Mouse (Mus musculus): ENCODE data around the gene Tlr3. TPM values are rescaled to one million over a fixed set of nuclear protein-coding genes. Genes with fewer than 3 reads are reported as not detected.

The Tlr3 gene
- 0.58 and 1.8 TPM in 2 replicates for polyA plus RNA-seq (2014; fragmentation: Nextera tagmentation; extraction: Ambion mirVana)

GRCm38 (mm10) chr8:45410882-45411281 lies at the start of gene Tlr3:
Gene Tlr3, minus strand, starts transcription at chr8:45411080.
- Histone ChIP-seq H3K4me3 (ENCODE audit: low read depth, low read length) (peak within 1 kb of the TSS; percentile 19), H3K27ac (ENCODE audit: low read depth, low read length) (no peak within 1 kb of the TSS), H3K27me3 (ENCODE audit: control insufficient read depth, insufficient read depth, low read length) (no peaks in the 10 kb centered on the region), H3K36me3 (ENCODE audit: control insufficient read depth, insufficient read depth, low read length) (no peaks in the 10 kb centered on the region), H3K4me2 (ENCODE audit: low read depth) (peak within 1 kb of the TSS; percentile 44), H3K9me3 (ENCODE audit: control insufficient read depth, low read length) (no peaks in the 10 kb centered on the region), H3K9ac (ENCODE audit: low read length) (peak within 1 kb of the TSS; percentile 27), H3K4me1 (ENCODE audit: control insufficient read depth, insufficient read depth, low read length) (no peaks in the 10 kb centered on the region)
- WGBS, result 75% methylated on average over 2 of the region's 2 CpGs
- DNase-seq (ENCODE audit: low spot score) (no peak), ATAC-seq (ENCODE audit: insufficient read depth, low FRiP score, low TSS enrichment) (no peak)

GRCm38 (mm10) chr8:45457874-45458273 lies 47.0 kb upstream of the Tlr3 start:
- H3K36me3 ChIP-seq (ENCODE audit: control insufficient read depth, insufficient read depth, low read length), result no peaks in the 10 kb centered on the region
- no peak overlapping the region for H3K4me3 ChIP-seq (ENCODE audit: low read depth, low read length)
- no peak overlapping the region for H3K4me2 ChIP-seq (ENCODE audit: low read depth)
- ATAC-seq (ENCODE audit: insufficient read depth, low FRiP score, low TSS enrichment) (no peak), DNase-seq (ENCODE audit: low spot score) (no peak)
- H3K9ac ChIP-seq (ENCODE audit: low read length), result no peak overlapping the region
- no peaks in the 10 kb centered on the region for H3K9me3 ChIP-seq (ENCODE audit: control insufficient read depth, low read length)
- H3K27me3 ChIP-seq (ENCODE audit: control insufficient read depth, insufficient read depth, low read length), result no peaks in the 10 kb centered on the region
- no peak overlapping the region for H3K27ac ChIP-seq (ENCODE audit: low read depth, low read length)
- H3K4me1 ChIP-seq (ENCODE audit: control insufficient read depth, insufficient read depth, low read length), result no peaks in the 10 kb centered on the region

GRCm38 (mm10) chr8:45454426-45454825 lies 43.5 kb upstream of the Tlr3 start:
- ATAC-seq (ENCODE audit: insufficient read depth, low FRiP score, low TSS enrichment) (peak; percentile 50; the same call in 1 of the 2 replicates), DNase-seq (ENCODE audit: low spot score) (peak; percentile 55)
- H3K36me3 ChIP-seq (ENCODE audit: control insufficient read depth, insufficient read depth, low read length), result no peaks in the 10 kb centered on the region
- no peak overlapping the region for H3K4me3 ChIP-seq (ENCODE audit: low read depth, low read length)
- H3K4me1 ChIP-seq (ENCODE audit: control insufficient read depth, insufficient read depth, low read length), result no peaks in the 10 kb centered on the region
- H3K4me2 ChIP-seq (ENCODE audit: low read depth), result no peak overlapping the region
- H3K27me3 ChIP-seq (ENCODE audit: control insufficient read depth, insufficient read depth, low read length), result no peaks in the 10 kb centered on the region
- no peak overlapping the region for H3K27ac ChIP-seq (ENCODE audit: low read depth, low read length)
- no peak overlapping the region for H3K9ac ChIP-seq (ENCODE audit: low read length)
- no peaks in the 10 kb centered on the region for H3K9me3 ChIP-seq (ENCODE audit: control insufficient read depth, low read length)
- WGBS, result 65% methylated on average over 6 of the region's 6 CpGs

- Histone ChIP-seq H3K27me3 (ENCODE audit: control insufficient read depth, insufficient read depth, low read length) (no peaks in the 10 kb centered on the region), H3K27ac (ENCODE audit: low read depth, low read length) (no peak overlapping the region), H3K4me1 (ENCODE audit: control insufficient read depth, insufficient read depth, low read length) (no peaks in the 10 kb centered on the region), H3K4me2 (ENCODE audit: low read depth) (no peak overlapping the region), H3K36me3 (ENCODE audit: control insufficient read depth, insufficient read depth, low read length) (no peaks in the 10 kb centered on the region), H3K9me3 (ENCODE audit: control insufficient read depth, low read length) (no peaks in the 10 kb centered on the region), H3K4me3 (ENCODE audit: low read depth, low read length) (no peak overlapping the region), H3K9ac (ENCODE audit: low read length) (no peak overlapping the region)
- 86% methylated on average over 3 of the region's 3 CpGs for WGBS
- DNase-seq (ENCODE audit: low spot score) (no peak), ATAC-seq (ENCODE audit: insufficient read depth, low FRiP score, low TSS enrichment) (no peak)
Measured at GRCm38 (mm10) chr8:45452115-45452514, 41.2 kb upstream of the Tlr3 start.

- H3K27ac ChIP-seq (ENCODE audit: low read depth, low read length), result no peak overlapping the region
- no peaks in the 10 kb centered on the region for H3K4me1 ChIP-seq (ENCODE audit: control insufficient read depth, insufficient read depth, low read length)
- no peaks in the 10 kb centered on the region for H3K27me3 ChIP-seq (ENCODE audit: control insufficient read depth, insufficient read depth, low read length)
- no peak overlapping the region for H3K4me2 ChIP-seq (ENCODE audit: low read depth)
- 93% methylated on average over 3 of the region's 3 CpGs for WGBS
- no peaks in the 10 kb centered on the region for H3K9me3 ChIP-seq (ENCODE audit: control insufficient read depth, low read length)
- ATAC-seq (ENCODE audit: insufficient read depth, low FRiP score, low TSS enrichment) (no peak), DNase-seq (ENCODE audit: low spot score) (no peak)
- no peak overlapping the region for H3K4me3 ChIP-seq (ENCODE audit: low read depth, low read length)
- H3K9ac ChIP-seq (ENCODE audit: low read length), result no peak overlapping the region
- H3K36me3 ChIP-seq (ENCODE audit: control insufficient read depth, insufficient read depth, low read length), result no peaks in the 10 kb centered on the region
Measured at GRCm38 (mm10) chr8:45448842-45449241, 38.0 kb upstream of the Tlr3 start.

- Histone ChIP-seq H3K27me3 (ENCODE audit: control insufficient read depth, insufficient read depth, low read length) (no peaks in the 10 kb centered on the region), H3K27ac (ENCODE audit: low read depth, low read length) (no peak overlapping the region), H3K36me3 (ENCODE audit: control insufficient read depth, insufficient read depth, low read length) (no peaks in the 10 kb centered on the region), H3K4me3 (ENCODE audit: low read depth, low read length) (no peak overlapping the region), H3K9me3 (ENCODE audit: control insufficient read depth, low read length) (no peaks in the 10 kb centered on the region), H3K4me2 (ENCODE audit: low read depth) (no peak overlapping the region), H3K4me1 (ENCODE audit: control insufficient read depth, insufficient read depth, low read length) (no peaks in the 10 kb centered on the region), H3K9ac (ENCODE audit: low read length) (no peak overlapping the region)
- peak; percentile 11 for DNase-seq (ENCODE audit: low spot score)
- WGBS, result 69% methylated on average over 1 of the region's 1 CpGs
- ATAC-seq (ENCODE audit: insufficient read depth, low FRiP score, low TSS enrichment), result no peak
Measured at GRCm38 (mm10) chr8:45448257-45448656, 37.4 kb upstream of the Tlr3 start.

GRCm38 (mm10) chr8:45438899-45439535 lies 28.1 kb upstream of the Tlr3 start:
- Histone ChIP-seq H3K9ac (ENCODE audit: low read length) (no peak overlapping the region), H3K27ac (ENCODE audit: low read depth, low read length) (no peak overlapping the region), H3K4me3 (ENCODE audit: low read depth, low read length) (no peak overlapping the region), H3K4me2 (ENCODE audit: low read depth) (no peak overlapping the region), H3K4me1 (ENCODE audit: control insufficient read depth, insufficient read depth, low read length) (no peaks in the 10 kb centered on the region), H3K27me3 (ENCODE audit: control insufficient read depth, insufficient read depth, low read length) (no peaks in the 10 kb centered on the region), H3K36me3 (ENCODE audit: control insufficient read depth, insufficient read depth, low read length) (no peaks in the 10 kb centered on the region), H3K9me3 (ENCODE audit: control insufficient read depth, low read length) (no peaks in the 10 kb centered on the region)
- ATAC-seq (ENCODE audit: insufficient read depth, low FRiP score, low TSS enrichment) (no peak), DNase-seq (ENCODE audit: low spot score) (peak; percentile 15)
- 8% methylated on average over 5 of the region's 5 CpGs for WGBS

GRCm38 (mm10) chr8:45420151-45420550 lies 9.3 kb upstream of the Tlr3 start:
- DNase-seq (ENCODE audit: low spot score) (no peak), ATAC-seq (ENCODE audit: insufficient read depth, low FRiP score, low TSS enrichment) (no peak)
- no peaks in the 10 kb centered on the region for H3K4me1 ChIP-seq (ENCODE audit: control insufficient read depth, insufficient read depth, low read length)
- H3K36me3 ChIP-seq (ENCODE audit: control insufficient read depth, insufficient read depth, low read length), result no peaks in the 10 kb centered on the region
- no peak overlapping the region for H3K4me2 ChIP-seq (ENCODE audit: low read depth)
- no peak overlapping the region for H3K27ac ChIP-seq (ENCODE audit: low read depth, low read length)
- H3K9ac ChIP-seq (ENCODE audit: low read length), result no peak overlapping the region
- H3K4me3 ChIP-seq (ENCODE audit: low read depth, low read length), result no peak overlapping the region
- H3K27me3 ChIP-seq (ENCODE audit: control insufficient read depth, insufficient read depth, low read length), result no peaks in the 10 kb centered on the region
- no peaks in the 10 kb centered on the region for H3K9me3 ChIP-seq (ENCODE audit: control insufficient read depth, low read length)
- WGBS, result 92% methylated on average over 7 of the region's 7 CpGs

- Histone ChIP-seq H3K36me3 (ENCODE audit: control insufficient read depth, insufficient read depth, low read length) (no peaks in the 10 kb centered on the region), H3K9ac (ENCODE audit: low read length) (no peak overlapping the region), H3K4me2 (ENCODE audit: low read depth) (no peak overlapping the region), H3K4me3 (ENCODE audit: low read depth, low read length) (no peak overlapping the region), H3K27me3 (ENCODE audit: control insufficient read depth, insufficient read depth, low read length) (no peaks in the 10 kb centered on the region), H3K9me3 (ENCODE audit: control insufficient read depth, low read length) (no peaks in the 10 kb centered on the region), H3K27ac (ENCODE audit: low read depth, low read length) (no peak overlapping the region), H3K4me1 (ENCODE audit: control insufficient read depth, insufficient read depth, low read length) (no peaks in the 10 kb centered on the region)
- no peak for DNase-seq (ENCODE audit: low spot score)
- 87% methylated on average over 7 of the region's 7 CpGs for WGBS
- no peak for ATAC-seq (ENCODE audit: insufficient read depth, low FRiP score, low TSS enrichment)
Measured at GRCm38 (mm10) chr8:45414965-45415364, 4.1 kb upstream of the Tlr3 start.

All from neural tube, embryonic 11.5 days (tissue).